11 mouse cellular contexts compared by ENCODE assay signal in the genomic region with DNA sequence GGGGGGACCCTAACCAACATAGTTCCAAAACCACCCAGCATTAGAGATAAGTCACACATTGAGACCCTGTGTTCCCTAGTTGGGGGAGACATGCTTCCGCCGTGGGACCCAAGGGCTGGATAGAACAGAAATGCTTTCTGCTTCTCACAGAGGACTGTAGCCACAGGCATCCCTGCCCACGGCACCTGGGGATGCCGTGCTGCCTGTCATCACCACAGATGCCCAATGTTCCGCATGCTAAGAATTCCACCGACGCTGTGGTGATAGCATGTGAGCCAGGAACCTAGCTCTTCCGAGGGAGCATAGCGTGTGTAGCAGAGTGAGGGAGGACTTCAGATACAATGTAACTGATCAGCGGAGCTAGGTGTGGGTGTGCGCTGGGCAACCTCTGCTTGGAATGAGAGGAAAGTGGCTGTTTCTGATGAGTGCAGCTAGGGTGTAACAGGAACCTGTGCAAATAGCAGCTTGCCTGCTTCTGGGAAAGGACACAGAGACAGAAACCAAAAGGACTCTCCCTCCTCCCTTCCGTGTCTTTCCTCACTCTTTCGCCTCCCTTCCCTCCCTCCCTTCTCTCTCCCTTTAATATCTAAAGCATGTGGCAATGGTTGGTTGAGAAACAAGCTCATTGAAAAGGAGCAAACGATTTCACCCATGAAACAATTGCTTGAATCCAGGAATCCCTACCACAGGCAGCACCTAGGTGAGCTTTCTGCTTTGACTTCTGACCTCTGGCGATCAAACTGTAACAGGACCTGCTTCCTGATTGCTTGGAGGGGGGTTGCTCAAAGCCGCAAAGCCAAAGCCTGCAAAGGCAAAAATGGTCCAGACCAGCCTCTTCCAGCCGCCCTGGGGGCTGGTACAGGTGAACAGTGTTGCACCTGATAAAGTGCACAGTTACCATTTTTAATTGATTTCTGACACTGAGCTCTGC.
A peak's percentile ranks its signal among the peaks of the same experiment; 100 is the strongest.
DNase-seq lines count a peak whose midpoint lies in the region; ATAC-seq lines count a peak whose summit lies in the region.
"Had no signal": no experiment of that assay in that cellular context is flagged by ENCODE, and none has a peak within 500 bp of the region (broad histone marks: within the 10 kb centered on the region; RNA-seq: fewer than 3 reads in every experiment).

No protein-coding gene starts in this region.

- intact Hi-C loops in left cerebral cortex, postnatal 36 days (cut with DNase I) = no loop called here

- H3K4me2 ChIP-seq in forebrain, embryonic 16.5 days (ENCODE audit: low read length) = peak overlapping the region; percentile 40
- H3K4me2 ChIP-seq in midbrain, embryonic 15.5 days = peak overlapping the region; percentile 16

- H3K4me1 ChIP-seq in forebrain, embryonic 16.5 days (replicated peaks; ENCODE audit: control insufficient read depth, insufficient read depth, low read length) = peaks cover 30% of the 10 kb centered on the region
- H3K4me1 ChIP-seq in midbrain, embryonic 15.5 days = peaks cover 19% of the 10 kb centered on the region
- peaks cover 17% of the 10 kb centered on the region for H3K4me1 ChIP-seq in limb, embryonic 10.5 days

- no peaks in the 10 kb centered on the region for H3K27me3 ChIP-seq in forebrain, embryonic 16.5 days (replicated peaks; ENCODE audit: control insufficient read depth, insufficient read depth, low read length)
- H3K27me3 ChIP-seq in midbrain, embryonic 15.5 days (replicated peaks) = no peaks in the 10 kb centered on the region
- H3K27me3 ChIP-seq in limb, embryonic 10.5 days (ENCODE audit: low read depth, poor library complexity, severe bottlenecking) = peaks cover 84% of the 10 kb centered on the region

- no peak for ATAC-seq in forebrain, embryonic 16.5 days
- ATAC-seq in midbrain, embryonic 15.5 days (replicated peaks) = peak; percentile 41

- peak overlapping the region; percentile 91 for H3K27ac ChIP-seq in forebrain, embryonic 16.5 days (ENCODE audit: low read length)
- peak overlapping the region; percentile 77 for H3K27ac ChIP-seq in midbrain, embryonic 15.5 days
- no peak overlapping the region for H3K27ac ChIP-seq in limb, embryonic 10.5 days

- WGBS in forebrain, embryonic 16.5 days = 24% methylated on average over 17 of the region's 17 CpGs
- 33% methylated on average over 17 of the region's 17 CpGs for WGBS in midbrain, embryonic 15.5 days
- WGBS in limb, embryonic 10.5 days = 50% methylated on average over 17 of the region's 17 CpGs

- H3K9me3 ChIP-seq in forebrain, embryonic 16.5 days (ENCODE audit: control insufficient read depth, low read length) = no peaks in the 10 kb centered on the region; the same call in 1 of the 2 replicates
- no peaks in the 10 kb centered on the region for H3K9me3 ChIP-seq in midbrain, embryonic 15.5 days
- no peaks in the 10 kb centered on the region for H3K9me3 ChIP-seq in limb, embryonic 10.5 days (replicated peaks)

- DNase-seq in left cerebral cortex, postnatal 36 days (ENCODE audit: low spot score in 2 of 2) = peak; percentile 20 to 22
- DNase-seq in left cerebral cortex, adult 8-10 months (ENCODE audit: low spot score in 2 of 2) = no peak
- DNase-seq in brain, adult 2 months (ENCODE audit: low read depth, low spot score) = peak; percentile 61
- no peak for DNase-seq in limb, embryonic 10.5 days (ENCODE audit: low spot score)
- DNase-seq in urinary bladder, postnatal 14 days (ENCODE audit: low spot score) = no peak
- DNase-seq in cerebellum, postnatal 36 days = no peak
- DNase-seq: adrenal gland, postnatal 36 days; gastrocnemius, postnatal 36 days; layer of hippocampus, adult 9-11 months had no signal

- no peaks in the 10 kb centered on the region for H3K36me3 ChIP-seq in forebrain, embryonic 16.5 days (ENCODE audit: control insufficient read depth, insufficient read depth)
- no peaks in the 10 kb centered on the region for H3K36me3 ChIP-seq in midbrain, embryonic 15.5 days (replicated peaks)
- H3K36me3 ChIP-seq in limb, embryonic 10.5 days = no peaks in the 10 kb centered on the region

- H3K9ac ChIP-seq in forebrain, embryonic 16.5 days (replicated peaks; ENCODE audit: low read depth, low read length) = peak overlapping the region; percentile 30
- no peak overlapping the region for H3K9ac ChIP-seq in midbrain, embryonic 15.5 days

- H3K4me3 ChIP-seq in forebrain, embryonic 16.5 days (replicated peaks; ENCODE audit: low read length) = no peak overlapping the region
- H3K4me3 ChIP-seq in midbrain, embryonic 15.5 days = no peak overlapping the region
- H3K4me3 ChIP-seq in limb, embryonic 10.5 days = no peak overlapping the region

Comparison
In these comparisons a context has a peak if more than half of its experiments do, and no peak if none do; other contexts are left out.
1. DNase-seq: peak in left cerebral cortex, postnatal 36 days (2 of 2) and brain, adult 2 months (single experiment); none in left cerebral cortex, adult 8-10 months (0 of 2), limb, embryonic 10.5 days (single experiment), urinary bladder, postnatal 14 days (single experiment) and cerebellum, postnatal 36 days (0 of 2).